Mouse (Mus musculus) liver, embryonic 13.5 days (tissue): ENCODE data around the gene Nfix. TPM values are rescaled to one million over a fixed set of nuclear protein-coding genes. Genes with fewer than 3 reads are reported as not detected.

Source experiments
- ATAC-seq: fragments of 200-750 bp; cut with Nextera tagmentation; 2 replicates; pipeline ENCODE4 v1.8.0; 2017; ENCODE audit warnings: low read depth, mild to moderate bottlenecking, moderate number of reproducible peaks, moderate library complexity
- DNase-seq: peaks from one replicate; pipeline ENCODE4 v3.0.0; 2022
- H3K27ac ChIP-seq: fragments of 300-500 bp; sonication (generic); 2 replicates; pipeline ENCODE4 v1.5.1; 2015; ENCODE audit warnings: moderate library complexity, mild to moderate bottlenecking, inconsistent platforms
- H3K27me3 ChIP-seq: fragments of 300-500 bp; sonication (generic); 2 replicates; pipeline ENCODE4 v1.6.1; 2015; ENCODE audit warnings: mild to moderate bottlenecking, inconsistent platforms
- H3K36me3 ChIP-seq: fragments of 300-500 bp; sonication (generic); 2 replicates; pipeline ENCODE4 v1.6.1; 2015; ENCODE audit warnings: mild to moderate bottlenecking, inconsistent platforms
- H3K4me1 ChIP-seq: fragments of 300-500 bp; sonication (generic); replicated peaks from 2 replicates; pipeline ENCODE4 v1.6.1; 2015; ENCODE audit warnings: inconsistent platforms
- H3K4me2 ChIP-seq: fragments of 300-500 bp; sonication (generic); 2 replicates; pipeline ENCODE4 v1.6.1; 2015; ENCODE audit warnings: inconsistent platforms, mild to moderate bottlenecking, moderate library complexity
- H3K4me3 ChIP-seq: fragments of 300-500 bp; sonication (generic); replicated peaks from 2 replicates; pipeline ENCODE4 v1.5.1; 2015; ENCODE audit warnings: mild to moderate bottlenecking, inconsistent platforms
- H3K9ac ChIP-seq: fragments of 300-500 bp; sonication (generic); 2 replicates; pipeline ENCODE4 v1.6.1; 2015; ENCODE audit warnings: mild to moderate bottlenecking, inconsistent platforms
- H3K9me3 ChIP-seq: fragments of 300-500 bp; sonication (generic); replicated peaks from 2 replicates; pipeline ENCODE4 v1.6.1; 2016; ENCODE audit warnings: inconsistent platforms
- WGBS: fragments of 180-500 bp; shearing (Covaris S2); methylation state at CpG from one replicate; pipeline ENCODE4 v1.1.7; 2015; ENCODE audit not compliant: insufficient replicate concordance; 5-methylcytosine and 5-hydroxymethylcytosine counted together
- polyA plus RNA-seq: library from polyadenylated mRNA; unstranded; fragments of >200 nt; fragmentation: Nextera tagmentation; extraction: Ambion mirVana; gene quantifications from 2 replicates; pipeline ENCODE4 v1.2.1, GENCODE M21; 2015

The Nfix gene
- polyA plus RNA-seq, 1 experiment from 2014 or later: 3.4 TPM

DNA sequence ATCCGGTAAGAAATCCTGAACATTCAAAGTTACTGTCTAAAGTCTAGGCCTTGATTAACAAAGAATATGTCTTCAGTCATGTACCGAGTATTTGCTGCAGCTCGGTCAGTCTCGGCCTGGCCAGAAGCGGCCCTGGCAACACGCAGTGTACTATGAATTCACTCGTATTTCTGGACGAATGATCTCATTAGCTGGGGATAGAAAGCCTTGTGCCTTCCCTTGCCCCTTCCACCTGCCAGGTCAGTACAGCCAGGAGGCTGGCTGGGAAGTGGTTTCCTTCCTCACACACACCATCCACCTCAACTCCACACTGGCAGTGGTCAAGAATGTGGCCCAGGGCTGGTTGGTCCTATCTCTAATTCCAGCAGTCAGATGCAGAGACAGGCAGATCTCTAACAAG, 30.8 kb downstream of the Nfix start:
- peaks cover 14% of the 10 kb centered on the region; the same call in 1 of the 2 replicates for H3K4me1 ChIP-seq
- no peak overlapping the region for H3K9ac ChIP-seq
- WGBS: 82% methylated on average over 8 of the region's 8 CpGs
- H3K27ac ChIP-seq: no peak overlapping the region
- H3K27me3 ChIP-seq: peaks cover 90% of the 10 kb centered on the region
- H3K36me3 ChIP-seq: no peaks in the 10 kb centered on the region
- DNase-seq (no peak), ATAC-seq (no peak)
- no peak overlapping the region for H3K4me3 ChIP-seq
- H3K4me2 ChIP-seq: no peak overlapping the region
- no peaks in the 10 kb centered on the region for H3K9me3 ChIP-seq

DNA sequence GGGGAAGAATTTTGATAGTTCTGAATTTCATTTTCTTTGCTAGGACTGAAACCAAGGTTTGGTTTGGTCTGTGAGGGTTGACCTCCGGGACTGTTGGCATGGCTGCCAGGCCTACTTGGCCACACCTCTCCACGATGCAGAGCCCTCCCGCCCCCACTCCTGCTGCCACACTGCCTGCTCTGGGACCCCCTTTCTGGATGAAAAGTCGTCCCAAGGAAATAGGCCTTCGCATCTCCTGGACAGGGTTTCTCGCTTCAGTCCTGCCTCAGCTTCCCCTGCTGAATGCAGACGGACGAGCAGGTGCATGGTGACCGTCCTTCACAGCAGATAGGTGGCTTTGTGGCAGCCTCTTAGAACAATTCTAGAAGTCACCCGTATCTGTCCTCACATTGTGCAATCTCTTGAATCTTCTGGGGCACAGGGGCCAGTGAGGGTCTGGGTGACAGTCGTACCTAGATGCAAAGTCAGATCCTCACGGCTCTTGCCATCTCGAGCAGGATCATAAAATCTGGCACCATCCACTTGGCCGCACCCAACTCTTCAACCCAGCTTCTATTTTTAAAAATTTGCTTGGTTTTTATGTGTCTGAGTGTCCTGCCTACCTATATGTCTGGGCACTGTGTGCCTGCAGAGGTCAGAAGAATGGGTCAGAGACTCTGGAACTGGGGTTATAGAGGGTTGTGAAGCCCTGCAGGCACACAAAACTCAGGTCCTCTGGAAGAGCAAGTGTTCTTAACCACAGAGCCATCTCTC, 31.6 kb downstream of the Nfix start:
- H3K4me1 ChIP-seq: peaks cover 11% of the 10 kb centered on the region; the same call in 1 of the 2 replicates
- H3K36me3 ChIP-seq: no peaks in the 10 kb centered on the region
- 80% methylated on average over 14 of the region's 14 CpGs for WGBS
- no peak for DNase-seq
- no peak for ATAC-seq
- H3K4me3 ChIP-seq: no peak overlapping the region
- no peak overlapping the region for H3K9ac ChIP-seq
- H3K27me3 ChIP-seq: peaks cover 88% of the 10 kb centered on the region
- no peak overlapping the region for H3K4me2 ChIP-seq
- H3K9me3 ChIP-seq: no peaks in the 10 kb centered on the region
- no peak overlapping the region for H3K27ac ChIP-seq

DNA sequence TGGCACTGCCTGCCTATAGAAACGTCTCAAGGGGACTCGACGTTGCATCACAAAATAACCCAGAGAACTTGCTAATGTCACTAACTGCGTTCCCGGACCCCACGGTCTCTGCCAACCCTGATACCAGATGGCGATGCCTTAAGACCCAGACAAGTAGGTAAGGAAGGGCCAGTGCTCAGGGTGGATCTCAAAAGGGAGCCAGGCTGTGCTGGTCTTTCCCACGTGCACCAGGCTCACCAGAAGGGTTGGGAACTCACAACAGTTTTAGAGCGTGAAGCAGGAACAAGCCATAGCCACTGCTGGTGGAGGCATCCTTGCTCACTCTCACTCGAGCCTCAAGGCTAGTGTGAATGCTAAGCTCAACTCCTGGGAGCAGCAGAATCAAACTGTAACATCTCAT, 32.9 kb downstream of the Nfix start:
- H3K27me3 ChIP-seq: peaks cover 75% of the 10 kb centered on the region
- peaks cover 9% of the 10 kb centered on the region; the same call in 1 of the 2 replicates for H3K4me1 ChIP-seq

DNA sequence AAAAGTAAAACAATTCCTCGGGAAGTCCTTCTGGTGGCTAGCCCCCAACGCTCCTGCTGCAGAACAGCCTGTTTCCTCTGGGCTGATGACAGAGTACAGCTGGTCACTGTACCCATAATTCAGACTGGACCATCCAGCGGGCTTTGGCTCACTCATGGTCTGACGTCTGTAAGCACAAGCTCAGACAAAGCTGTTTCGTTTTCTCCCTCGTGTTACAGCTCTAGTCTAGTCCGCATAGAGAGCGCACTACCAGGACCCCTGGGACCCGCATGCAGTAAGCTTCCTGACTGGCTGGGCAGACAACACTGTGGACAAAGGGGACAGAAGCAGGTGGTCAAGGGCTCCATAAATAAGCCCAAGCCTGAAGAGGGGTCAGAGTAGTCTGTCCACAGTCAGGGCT, 33.7 kb downstream of the Nfix start:
- Histone ChIP-seq H3K27me3 (peaks cover 69% of the 10 kb centered on the region), H3K9ac (no peak overlapping the region), H3K4me1 (0 out of 2 replicates have a peak, but pooled peaks cover 9% of the 10 kb centered on the region), H3K27ac (no peak overlapping the region), H3K9me3 (no peaks in the 10 kb centered on the region), H3K36me3 (no peaks in the 10 kb centered on the region), H3K4me2 (no peak overlapping the region), H3K4me3 (no peak overlapping the region)
- WGBS: 76% methylated on average over 9 of the region's 9 CpGs
- no peak for DNase-seq
- no peak for ATAC-seq

More for the DNA sequence above, 32.9 kb downstream of the Nfix start:
- no peak overlapping the region for H3K4me3 ChIP-seq
- no peak overlapping the region for H3K27ac ChIP-seq
- no peak overlapping the region for H3K4me2 ChIP-seq
- H3K9me3 ChIP-seq: no peaks in the 10 kb centered on the region
- WGBS: 72% methylated on average over 10 of the region's 10 CpGs
- no peak overlapping the region for H3K9ac ChIP-seq
- H3K36me3 ChIP-seq: no peaks in the 10 kb centered on the region
- DNase-seq: no peak
- ATAC-seq: no peak

DNA sequence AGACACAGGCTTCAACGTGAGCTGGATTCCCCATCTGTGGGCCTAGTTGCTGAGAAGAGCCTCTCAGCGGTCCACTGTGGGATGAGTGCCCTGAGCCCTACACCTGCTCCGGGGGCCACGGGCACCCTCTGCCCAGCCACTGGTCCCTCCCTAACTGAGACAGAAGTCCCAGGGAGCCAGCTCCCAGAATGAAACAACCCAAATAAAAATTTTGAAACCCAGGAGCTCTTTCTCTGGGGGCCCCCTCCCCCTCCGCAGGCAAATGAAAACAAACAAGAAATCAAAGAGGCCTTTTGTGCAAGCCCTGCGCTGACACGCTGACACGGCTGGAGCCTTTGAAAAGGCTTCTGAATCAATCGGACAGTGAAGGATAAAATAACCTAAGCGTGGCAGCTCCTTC, 34.5 kb downstream of the Nfix start:
- Histone ChIP-seq H3K9me3 (no peaks in the 10 kb centered on the region), H3K27me3 (peaks cover 68% of the 10 kb centered on the region), H3K9ac (no peak overlapping the region), H3K36me3 (no peaks in the 10 kb centered on the region), H3K27ac (no peak overlapping the region), H3K4me3 (no peak overlapping the region), H3K4me2 (no peak overlapping the region), H3K4me1 (0 out of 2 replicates have a peak, but pooled peaks cover 4% of the 10 kb centered on the region)
- no peak for ATAC-seq
- 71% methylated on average over 10 of the region's 10 CpGs for WGBS
- DNase-seq: no peak

DNA sequence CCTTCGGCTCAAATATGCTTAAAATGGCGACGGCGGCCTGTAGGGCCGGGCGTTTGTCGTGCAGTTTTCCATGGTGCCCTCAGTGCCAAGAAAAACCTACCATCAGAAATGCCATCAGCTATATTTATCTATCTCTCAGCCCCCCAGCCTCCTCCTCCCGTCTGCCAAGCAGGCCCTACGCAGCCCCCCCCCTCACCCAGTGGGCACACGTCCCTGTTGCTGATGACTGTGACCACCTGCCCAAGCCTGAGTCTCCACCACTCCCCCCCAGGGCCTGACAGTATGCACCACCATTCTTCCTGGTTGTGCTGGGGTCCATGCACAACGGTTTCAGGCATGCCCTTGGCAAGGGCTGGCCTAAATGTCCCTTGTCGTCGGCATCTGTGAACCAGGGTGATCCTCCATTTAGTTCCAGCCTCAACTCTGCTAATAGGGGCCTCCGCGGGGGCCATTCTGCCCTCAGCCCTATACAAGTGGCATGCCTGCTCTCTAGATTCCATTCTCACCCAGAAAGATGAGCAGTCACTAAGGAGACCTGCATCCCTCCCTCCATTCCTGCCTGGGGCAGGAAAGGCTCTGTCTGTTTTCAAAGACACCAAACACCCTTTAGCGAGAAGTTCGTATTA, 35.2 kb downstream of the Nfix start:
- ATAC-seq: no peak
- peaks cover 62% of the 10 kb centered on the region for H3K27me3 ChIP-seq

DNA sequence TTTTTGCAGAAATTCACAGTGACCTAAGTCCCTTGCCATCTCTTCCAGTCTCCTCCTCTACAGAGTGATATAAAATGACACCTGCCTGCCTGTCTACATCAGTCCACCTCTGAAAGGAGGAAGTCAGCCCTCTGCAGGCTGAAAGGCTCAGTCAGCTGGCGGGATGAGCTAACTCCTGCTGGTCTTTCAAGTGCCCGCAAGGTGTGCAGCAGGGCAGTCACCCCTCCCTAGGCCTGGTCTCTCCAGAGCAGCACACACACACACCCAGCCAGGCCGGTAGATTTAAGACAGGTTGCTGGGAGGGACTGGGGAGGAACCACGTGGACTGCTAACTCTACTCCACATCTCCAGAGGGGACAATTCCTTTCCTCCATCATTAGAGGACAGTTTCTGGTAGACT, 36.0 kb downstream of the Nfix start:
- peaks cover 53% of the 10 kb centered on the region for H3K27me3 ChIP-seq
- H3K9me3 ChIP-seq: no peaks in the 10 kb centered on the region
- no peak overlapping the region for H3K27ac ChIP-seq
- no peak for DNase-seq
- H3K4me3 ChIP-seq: no peak overlapping the region
- no peak for ATAC-seq
- H3K9ac ChIP-seq: no peak overlapping the region
- no peaks in the 10 kb centered on the region for H3K36me3 ChIP-seq
- H3K4me1 ChIP-seq: 0 out of 2 replicates have a peak, but pooled peaks cover under 1% of the 10 kb centered on the region
- WGBS: 52% methylated on average over 4 of the region's 4 CpGs
- H3K4me2 ChIP-seq: no peak overlapping the region

More for the DNA sequence above, 35.2 kb downstream of the Nfix start:
- DNase-seq: no peak
- H3K36me3 ChIP-seq: no peaks in the 10 kb centered on the region
- no peak overlapping the region for H3K4me2 ChIP-seq
- no peak overlapping the region for H3K9ac ChIP-seq
- no peak overlapping the region for H3K27ac ChIP-seq
- 77% methylated on average over 17 of the region's 17 CpGs for whole genome bisulfite sequencing
- 0 out of 2 replicates have a peak, but pooled peaks cover under 1% of the 10 kb centered on the region for H3K4me1 ChIP-seq
- H3K4me3 ChIP-seq: no peak overlapping the region
- H3K9me3 ChIP-seq: no peaks in the 10 kb centered on the region

DNA sequence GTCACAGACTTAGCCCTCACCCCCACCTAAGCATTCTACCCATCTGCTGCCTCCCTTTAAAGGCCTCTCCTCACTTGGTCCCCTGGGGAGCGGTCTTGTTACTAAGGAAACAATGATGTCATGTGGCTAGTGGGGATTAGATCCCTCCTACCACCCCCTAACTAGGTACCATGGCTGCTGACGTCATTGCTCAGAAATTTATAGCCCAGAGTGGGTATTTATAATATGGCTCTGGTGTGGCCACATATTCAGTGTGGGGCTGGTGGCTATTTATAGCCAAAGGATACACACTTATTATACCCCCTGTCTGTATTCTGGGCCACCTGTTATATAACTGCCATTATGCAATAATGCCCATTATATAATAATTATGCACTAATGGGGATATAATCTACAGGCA, 39.2 kb downstream of the Nfix start:
- Histone ChIP-seq H3K27ac (no peak overlapping the region), H3K4me2 (no peak overlapping the region), H3K9me3 (no peaks in the 10 kb centered on the region), H3K4me3 (no peak overlapping the region), H3K4me1 (peaks cover 5% of the 10 kb centered on the region; the same call in 1 of the 2 replicates), H3K27me3 (peaks cover 36% of the 10 kb centered on the region), H3K36me3 (no peaks in the 10 kb centered on the region), H3K9ac (no peak overlapping the region)
- ATAC-seq: no peak
- DNase-seq: no peak
- 67% methylated on average over 2 of the region's 2 CpGs for WGBS

DNA sequence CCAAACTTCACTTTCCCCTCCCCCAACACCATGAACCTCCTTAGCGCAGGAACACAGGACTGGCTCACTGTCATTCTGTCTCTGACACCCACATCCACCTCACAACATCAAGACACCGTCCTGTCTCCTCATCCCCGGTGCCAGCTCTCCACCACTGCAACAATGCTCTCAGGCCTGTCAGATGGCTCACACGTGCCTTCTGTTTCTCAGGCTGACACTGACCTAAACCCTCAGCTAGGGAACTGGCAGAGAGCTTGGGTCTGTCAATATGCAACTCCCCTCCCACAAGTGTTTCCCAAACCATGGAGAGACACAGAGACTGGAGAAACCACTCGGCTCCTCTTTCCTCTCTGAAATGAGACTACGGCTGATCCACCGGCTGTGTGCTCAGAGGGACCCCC, 39.7 kb downstream of the Nfix start:
- Histone ChIP-seq H3K9ac (no peak overlapping the region), H3K4me2 (no peak overlapping the region), H3K4me1 (peaks cover 5% of the 10 kb centered on the region; the same call in 1 of the 2 replicates), H3K27me3 (peaks cover 32% of the 10 kb centered on the region), H3K9me3 (no peaks in the 10 kb centered on the region), H3K27ac (no peak overlapping the region), H3K4me3 (no peak overlapping the region), H3K36me3 (no peaks in the 10 kb centered on the region)
- ATAC-seq: no peak
- 65% methylated on average over 7 of the region's 7 CpGs for WGBS
- DNase-seq: no peak

DNA sequence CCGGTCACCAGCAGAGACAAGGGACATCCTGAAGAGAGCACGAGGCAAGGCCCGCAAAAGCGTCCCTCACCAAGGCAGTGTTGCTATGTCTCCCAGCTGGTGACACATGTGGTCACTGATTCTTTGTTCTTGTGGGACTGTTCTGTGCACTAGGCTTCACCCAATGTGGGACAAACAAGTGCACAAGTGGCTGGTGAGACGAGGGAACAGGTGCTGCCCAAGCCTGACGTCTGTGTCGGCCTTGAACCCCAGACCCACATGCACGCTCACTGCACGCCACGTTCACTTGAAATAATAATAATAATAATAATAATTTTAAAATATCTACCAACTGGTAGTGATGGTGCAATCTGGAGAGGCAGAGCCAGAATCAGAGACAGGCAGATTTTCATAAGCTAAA, 40.4 kb downstream of the Nfix start:
- H3K27me3 ChIP-seq: peaks cover 26% of the 10 kb centered on the region
- WGBS: 75% methylated on average over 10 of the region's 10 CpGs

DNA sequence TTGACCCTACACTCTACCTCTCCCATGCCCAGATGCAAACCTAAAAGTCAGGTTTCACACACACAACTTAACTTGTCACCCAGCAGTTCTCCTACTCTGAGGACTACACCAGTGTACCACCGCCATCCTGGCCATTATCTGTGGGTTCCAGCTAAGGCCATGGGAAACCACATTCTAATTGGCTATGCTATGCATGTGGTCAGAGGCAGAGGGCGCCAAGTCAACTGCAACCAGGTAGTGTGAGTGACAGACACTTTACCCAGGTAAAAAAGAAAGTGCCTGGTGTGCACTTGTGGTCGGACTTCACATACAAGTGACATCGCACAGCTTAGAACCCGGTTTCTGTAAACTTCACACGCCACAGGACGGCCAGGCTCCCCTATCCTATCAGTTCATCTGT, 41.0 kb downstream of the Nfix start:
- no peaks in the 10 kb centered on the region for H3K36me3 ChIP-seq
- WGBS: 47% methylated on average over 7 of the region's 7 CpGs
- no peaks in the 10 kb centered on the region for H3K9me3 ChIP-seq
- DNase-seq: no peak
- peak; percentile 18; the same call in 1 of the 2 replicates for ATAC-seq
- H3K4me2 ChIP-seq: no peak overlapping the region
- no peak overlapping the region for H3K27ac ChIP-seq
- peaks cover 5% of the 10 kb centered on the region; the same call in 1 of the 2 replicates for H3K4me1 ChIP-seq
- H3K9ac ChIP-seq: no peak overlapping the region
- no peak overlapping the region for H3K4me3 ChIP-seq
- H3K27me3 ChIP-seq: peaks cover 20% of the 10 kb centered on the region

More for the DNA sequence above, 40.4 kb downstream of the Nfix start:
- no peak overlapping the region for H3K4me2 ChIP-seq
- H3K9ac ChIP-seq: no peak overlapping the region
- H3K27ac ChIP-seq: no peak overlapping the region
- H3K36me3 ChIP-seq: no peaks in the 10 kb centered on the region
- peaks cover 5% of the 10 kb centered on the region; the same call in 1 of the 2 replicates for H3K4me1 ChIP-seq
- ATAC-seq: no peak
- no peak for DNase-seq
- H3K4me3 ChIP-seq: no peak overlapping the region
- H3K9me3 ChIP-seq: no peaks in the 10 kb centered on the region
